Mouse (Mus musculus): ENCODE measurements around the gene Snrpg. TPM values are rescaled to one million over a fixed set of nuclear protein-coding genes. Genes with fewer than 3 reads are reported as not detected.

Gene Snrpg
- total and polyA plus RNA-seq, 3 experiments, result 761 to 1,339 (median 796) TPM

- no peak for TF ChIP-seq MAZ (IDR thresholded peaks at IDR 0.05; ENCODE audit: low read depth, low read length)
- TF ChIP-seq MYC (IDR thresholded peaks at IDR 0.05; ENCODE audit: low read depth, low read length), result no peak
- no peak for TF ChIP-seq CHD2 (IDR thresholded peaks at IDR 0.05; ENCODE audit: low read length)
- no peak for TF ChIP-seq TBP (IDR thresholded peaks at IDR 0.05; ENCODE audit: low read depth, low read length)
- no peak for TF ChIP-seq CHD1 (IDR thresholded peaks at IDR 0.05; ENCODE audit: low read depth, low read length)
- TF ChIP-seq ELF1 (IDR thresholded peaks at IDR 0.05; ENCODE audit: low read depth, low read length), result no peak
- no peak for DNase-seq (ENCODE audit: low read depth, low spot score)
- Histone ChIP-seq H3K9ac (ENCODE audit: control insufficient read depth, low read depth, low read length, poor library complexity, severe bottlenecking) (no peak overlapping the region), H3K9me3 (replicated peaks; ENCODE audit: insufficient read depth, low read length) (no peaks in the 10 kb centered on the region), H3K36me3 (ENCODE audit: control insufficient read depth in 1 of 2, insufficient read depth in 2 of 2, low read length in 2 of 2) (peaks cover 6 to 19% of the 10 kb centered on the region in 2 experiments), H3K27ac (ENCODE audit: control insufficient read depth, low read depth, low read length) (no peak overlapping the region), H3K79me2 (ENCODE audit: control insufficient read depth, insufficient read depth, low read length, poor library complexity) (no peaks in the 10 kb centered on the region; the same call in 1 of the 2 replicates), H3K27me3 (ENCODE audit: control insufficient read depth in 1 of 2, insufficient read depth in 2 of 2, low read length in 2 of 2) (no peaks in the 10 kb centered on the region), H3K4me1 (ENCODE audit: control insufficient read depth in 1 of 2, insufficient read depth in 2 of 2, low read length in 2 of 2) (peaks cover 9 to 18% of the 10 kb centered on the region in 2 experiments), H3K4me3 (ENCODE audit: control insufficient read depth in 1 of 2, insufficient read depth in 1 of 2, low read depth in 2 of 2, low read length in 2 of 2) (no peak overlapping the region)
Observed at GRCm38 (mm10) chr6:86388461-86388860, 17.4 kb downstream of the Snrpg start.

GRCm38 (mm10) chr6:86391326-86391725, 20.2 kb downstream of the Snrpg start:
- Histone ChIP-seq H3K9ac (ENCODE audit: control insufficient read depth, low read depth, low read length, poor library complexity, severe bottlenecking) (no peak overlapping the region), H3K27ac (ENCODE audit: control insufficient read depth, low read depth, low read length) (no peak overlapping the region), H3K4me1 (ENCODE audit: control insufficient read depth in 1 of 2, insufficient read depth in 2 of 2, low read length in 2 of 2) (peaks cover 0 to under 1% of the 10 kb centered on the region in 2 experiments; a peak in 2 of 4 replicates), H3K36me3 (ENCODE audit: control insufficient read depth in 1 of 2, insufficient read depth in 2 of 2, low read length in 2 of 2) (peaks cover under 1 to 6% of the 10 kb centered on the region in 2 experiments), H3K79me2 (ENCODE audit: control insufficient read depth, insufficient read depth, low read length, poor library complexity) (peaks cover 6% of the 10 kb centered on the region), H3K4me3 (ENCODE audit: control insufficient read depth in 1 of 2, insufficient read depth in 1 of 2, low read depth in 2 of 2, low read length in 2 of 2) (no peak overlapping the region), H3K27me3 (ENCODE audit: control insufficient read depth in 1 of 2, insufficient read depth in 2 of 2, low read length in 2 of 2) (no peaks in the 10 kb centered on the region), H3K9me3 (replicated peaks; ENCODE audit: insufficient read depth, low read length) (no peaks in the 10 kb centered on the region)
- TF ChIP-seq CTCF (IDR thresholded peaks at IDR 0.05 in 2 of 3, conservative IDR thresholded peaks at IDR 0.05 in 1 of 3; ENCODE audit: control insufficient read depth in 1 of 3, insufficient read depth in 1 of 3, low read depth in 2 of 3, low read length in 3 of 3, poor library complexity in 1 of 3, severe bottlenecking in 1 of 3) (peak in 1 of 3 experiments; percentile 8; a peak in 1 of 6 replicates), ZNF384 (IDR thresholded peaks at IDR 0.05; ENCODE audit: low read depth, low read length) (no peak), MAX (IDR thresholded peaks at IDR 0.05; ENCODE audit: low read length) (no peak), RCOR1 (IDR thresholded peaks at IDR 0.05; ENCODE audit: low read depth, low read length) (no peak), KAT2A (conservative IDR thresholded peaks at IDR 0.05; ENCODE audit: low read depth, low read length) (no peak), ZKSCAN1 (IDR thresholded peaks at IDR 0.05; ENCODE audit: low read depth, low read length) (no peak), TCF12 (IDR thresholded peaks at IDR 0.05; ENCODE audit: low read depth, low read length) (no peak), ZC3H11A (IDR thresholded peaks at IDR 0.05; ENCODE audit: low read depth, low read length) (no peak), NRF1 (IDR thresholded peaks at IDR 0.05; ENCODE audit: insufficient read depth, low read depth, low read length, poor library complexity, severe bottlenecking) (no peak)
- DNase-seq (ENCODE audit: low read depth, low spot score), result no peak

- H3K4me1 ChIP-seq (ENCODE audit: control insufficient read depth in 1 of 2, insufficient read depth in 2 of 2, low read length in 2 of 2), result peaks cover 0 to 8% of the 10 kb centered on the region in 2 experiments; a peak in 2 of 4 replicates
- no peak overlapping the region for H3K27ac ChIP-seq (ENCODE audit: control insufficient read depth, low read depth, low read length)
- DNase-seq (ENCODE audit: low read depth, low spot score), result no peak
- peaks cover 9% of the 10 kb centered on the region for H3K79me2 ChIP-seq (ENCODE audit: control insufficient read depth, insufficient read depth, low read length, poor library complexity)
- no peak overlapping the region for H3K4me3 ChIP-seq (ENCODE audit: control insufficient read depth in 1 of 2, insufficient read depth in 1 of 2, low read depth in 2 of 2, low read length in 2 of 2)
- no peaks in the 10 kb centered on the region for H3K27me3 ChIP-seq (ENCODE audit: control insufficient read depth in 1 of 2, insufficient read depth in 2 of 2, low read length in 2 of 2)
- no peak overlapping the region for H3K9ac ChIP-seq (ENCODE audit: control insufficient read depth, low read depth, low read length, poor library complexity, severe bottlenecking)
- TF ChIP-seq ZKSCAN1 (IDR thresholded peaks at IDR 0.05; ENCODE audit: low read depth, low read length) (no peak), SIN3A (IDR thresholded peaks at IDR 0.05; ENCODE audit: low read length) (no peak), NELFE (IDR thresholded peaks at IDR 0.05; ENCODE audit: low read depth, low read length) (no peak), MAX (IDR thresholded peaks at IDR 0.05; ENCODE audit: low read length) (no peak), CHD2 (IDR thresholded peaks at IDR 0.05; ENCODE audit: low read length) (no peak), RAD21 (IDR thresholded peaks at IDR 0.05; ENCODE audit: low read depth, low read length) (peak; percentile 40), NRF1 (IDR thresholded peaks at IDR 0.05; ENCODE audit: insufficient read depth, low read depth, low read length, poor library complexity, severe bottlenecking) (no peak), MAFK (IDR thresholded peaks at IDR 0.05; ENCODE audit: borderline replicate concordance, low read depth, low read length) (no peak), ZNF384 (IDR thresholded peaks at IDR 0.05; ENCODE audit: low read depth, low read length) (peak; percentile 23; the same call in 1 of the 2 replicates), ZC3H11A (IDR thresholded peaks at IDR 0.05; ENCODE audit: low read depth, low read length) (0 out of 2 replicates have a peak, but pooled peaks have one; percentile 23), KAT2A (conservative IDR thresholded peaks at IDR 0.05; ENCODE audit: low read depth, low read length) (no peak), CTCF (IDR thresholded peaks at IDR 0.05 in 2 of 3, conservative IDR thresholded peaks at IDR 0.05 in 1 of 3; ENCODE audit: control insufficient read depth in 1 of 3, insufficient read depth in 1 of 3, low read depth in 2 of 3, low read length in 3 of 3, poor library complexity in 1 of 3, severe bottlenecking in 1 of 3) (peak; percentile 23 to 48 (median 47); a peak in 5 of 6 replicates), POLR2A (IDR thresholded peaks at IDR 0.05; ENCODE audit: control insufficient read depth in 1 of 2, insufficient read depth in 1 of 2, low read depth in 1 of 2, low read length in 2 of 2, poor library complexity in 1 of 2) (no peak), TCF12 (IDR thresholded peaks at IDR 0.05; ENCODE audit: low read depth, low read length) (no peak), USF1 (IDR thresholded peaks at IDR 0.05; ENCODE audit: low read depth, low read length) (no peak), CHD1 (IDR thresholded peaks at IDR 0.05; ENCODE audit: low read depth, low read length) (no peak), MAZ (IDR thresholded peaks at IDR 0.05; ENCODE audit: low read depth, low read length) (no peak), E2F4 (IDR thresholded peaks at IDR 0.05; ENCODE audit: borderline replicate concordance, low read depth, low read length) (no peak), SMC3 (IDR thresholded peaks at IDR 0.05; ENCODE audit: low read depth, low read length) (peak; percentile 34)
- H3K36me3 ChIP-seq (ENCODE audit: control insufficient read depth in 1 of 2, insufficient read depth in 2 of 2, low read length in 2 of 2), result peaks cover 5 to 6% of the 10 kb centered on the region in 2 experiments
- no peaks in the 10 kb centered on the region for H3K9me3 ChIP-seq (replicated peaks; ENCODE audit: insufficient read depth, low read length)
Observed at GRCm38 (mm10) chr6:86393187-86393586, 22.1 kb downstream of the Snrpg start.
